Comparison of ENCODE assay signal across 28 mouse cellular contexts in the genomic region with DNA sequence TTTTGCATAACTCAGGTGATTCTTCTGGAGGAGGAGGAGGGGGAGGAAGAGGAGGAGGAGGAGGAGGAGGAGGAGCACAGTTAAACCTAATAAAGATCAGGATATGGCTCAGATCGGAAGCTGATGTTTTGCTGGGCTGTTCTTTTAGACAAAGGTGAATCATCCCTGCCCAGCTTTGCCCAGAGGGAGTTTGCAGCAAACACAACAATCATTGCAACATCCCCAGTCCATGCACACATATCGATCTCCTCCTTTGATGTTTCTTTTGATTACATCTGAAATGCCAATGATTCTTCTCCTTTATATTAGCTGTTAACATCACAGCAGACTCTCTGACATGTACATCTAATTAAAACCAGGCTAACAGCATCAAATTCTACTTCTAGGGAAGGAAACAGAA.
DNase-seq lines count a peak whose midpoint lies in the region; ATAC-seq and TF ChIP-seq lines count a peak whose summit lies in the region.
"Had no signal": no experiment of that assay in that cellular context is flagged by ENCODE, and none has a peak within 500 bp of the region (broad histone marks: within the 10 kb centered on the region; RNA-seq: fewer than 3 reads in every experiment).

No protein-coding gene starts in this region.

- 0 out of 2 replicates have a peak, but pooled peaks cover 2% of the 10 kb centered on the region for H3K9me3 ChIP-seq in liver, postnatal 0 days (ENCODE audit: low read length)
- no peaks in the 10 kb centered on the region for H3K9me3 ChIP-seq in liver, embryonic 12.5 days (replicated peaks)
- H3K9me3 ChIP-seq: embryonic facial prominence, embryonic 12.5 days; embryonic facial prominence, embryonic 15.5 days; heart, embryonic 10.5 days; heart, embryonic 13.5 days had no signal

- no peak overlapping the region for H3K27ac ChIP-seq in liver, postnatal 0 days (ENCODE audit: low read depth)
- H3K27ac ChIP-seq in liver, embryonic 12.5 days: no peak overlapping the region
- H3K27ac ChIP-seq: embryonic facial prominence, embryonic 12.5 days; embryonic facial prominence, embryonic 15.5 days; gastrocnemius, adult 2 months; heart, adult 2 months; heart, embryonic 13.5 days; hindbrain, embryonic 14.5 days; hindbrain, postnatal 0 days had no signal

- no peaks in the 10 kb centered on the region for H3K79me2 ChIP-seq in C2C12 (ENCODE audit: control insufficient read depth, insufficient read depth)

- DNase-seq in liver, postnatal 0 days: no peak
- DNase-seq in NIH3T3 (ENCODE audit: low read depth): peak; percentile 51
- no peak for DNase-seq in urinary bladder, postnatal 36 days (ENCODE audit: low spot score in 2 of 2)
- DNase-seq in yolk sac, embryonic 10.5 days (ENCODE audit: low spot score): no peak
- DNase-seq: adrenal gland, adult 2 months; adrenal gland, postnatal 14 days; cerebellum, adult 11 months; cerebellum, adult 2 months; cerebellum, adult 9-11 months; cerebellum, postnatal 25 days; forebrain, postnatal 0 days; gastrocnemius, adult 2 months; gastrocnemius, postnatal 14 days; heart, adult 2 months; heart, postnatal 14 days; heart, postnatal 4 days had no signal

- TF ChIP-seq EP300 in liver, postnatal 0 days (IDR thresholded peaks at IDR 0.05; ENCODE audit: low read depth): no peak

- no peak overlapping the region for H3ac ChIP-seq in C2C12 (ENCODE audit: control insufficient read depth, insufficient read length, low read depth)

- TF ChIP-seq CTCF in liver, postnatal 0 days (IDR thresholded peaks at IDR 0.05; ENCODE audit: low read depth): no peak
- TF ChIP-seq CTCF in C2C12 (IDR thresholded peaks at IDR 0.05; ENCODE audit: control insufficient read depth, insufficient read depth, insufficient read length): no peak

- whole genome bisulfite sequencing in liver, postnatal 0 days (ENCODE audit: insufficient replicate concordance): 56% methylated on average over 2 of the region's 2 CpGs
- WGBS in liver, embryonic 12.5 days (ENCODE audit: insufficient replicate concordance): 63% methylated on average over 2 of the region's 2 CpGs

- H3K9ac ChIP-seq in liver, postnatal 0 days (replicated peaks): no peak overlapping the region
- no peak overlapping the region for H3K9ac ChIP-seq in liver, embryonic 12.5 days
- H3K9ac ChIP-seq: embryonic facial prominence, embryonic 12.5 days; embryonic facial prominence, embryonic 15.5 days; forebrain, postnatal 0 days; heart, embryonic 13.5 days; hindbrain, embryonic 14.5 days had no signal

- H3K4me3 ChIP-seq in liver, postnatal 0 days (ENCODE audit: low read depth, low read length): no peak overlapping the region
- no peak overlapping the region for H3K4me3 ChIP-seq in liver, embryonic 12.5 days
- H3K4me3 ChIP-seq in C2C12 (ENCODE audit: insufficient read depth, poor library complexity, severe bottlenecking): no peak overlapping the region
- H3K4me3 ChIP-seq: embryonic facial prominence, embryonic 12.5 days; embryonic facial prominence, embryonic 15.5 days; gastrocnemius, adult 2 months; heart, adult 2 months; heart, embryonic 10.5 days; heart, embryonic 13.5 days had no signal

- H3K79me3 ChIP-seq in C2C12 (ENCODE audit: low read depth): no peaks in the 10 kb centered on the region

- H3K4me1 ChIP-seq in liver, postnatal 0 days (ENCODE audit: insufficient read depth): peaks cover 10% of the 10 kb centered on the region
- peaks cover 29% of the 10 kb centered on the region for H3K4me1 ChIP-seq in liver, embryonic 12.5 days

- no peaks in the 10 kb centered on the region for H3K36me3 ChIP-seq in liver, postnatal 0 days (replicated peaks; ENCODE audit: insufficient read depth, low read length)
- H3K36me3 ChIP-seq in liver, embryonic 12.5 days: no peaks in the 10 kb centered on the region
- H3K36me3 ChIP-seq in C2C12 (ENCODE audit: control insufficient read depth, insufficient read depth): no peaks in the 10 kb centered on the region
- H3K36me3 ChIP-seq: embryonic facial prominence, embryonic 12.5 days; embryonic facial prominence, embryonic 15.5 days; G1E; heart, embryonic 10.5 days; heart, embryonic 13.5 days had no signal

- no peaks in the 10 kb centered on the region for H3K27me3 ChIP-seq in liver, postnatal 0 days (ENCODE audit: insufficient read depth, low read length)
- peaks cover 22% of the 10 kb centered on the region for H3K27me3 ChIP-seq in liver, embryonic 12.5 days (replicated peaks)
- no peaks in the 10 kb centered on the region for H3K27me3 ChIP-seq in C2C12 (ENCODE audit: control insufficient read depth, insufficient read depth, insufficient read length)
- H3K27me3 ChIP-seq: CH12.LX; embryonic facial prominence, embryonic 12.5 days; embryonic facial prominence, embryonic 15.5 days; heart, embryonic 13.5 days had no signal

- peak; percentile 74 for ATAC-seq in liver, postnatal 0 days
- ATAC-seq in liver, embryonic 12.5 days: no peak
- ATAC-seq: forebrain, embryonic 14.5 days; forebrain, postnatal 0 days; hindbrain, postnatal 0 days; inflammation-experienced regulatory T-cells, adult 6 months had no signal

- H3K4me2 ChIP-seq in liver, postnatal 0 days (ENCODE audit: low read depth, low read length): no peak overlapping the region
- no peak overlapping the region for H3K4me2 ChIP-seq in liver, embryonic 12.5 days
- H3K4me2 ChIP-seq: embryonic facial prominence, embryonic 12.5 days; embryonic facial prominence, embryonic 15.5 days; heart, embryonic 13.5 days; hindbrain, embryonic 14.5 days had no signal

TF ChIP-seq in C2C12, 6 proteins besides CTCF, POLR2A, EP300 and RAD21:
- TF ChIP-seq CEBPB (IDR thresholded peaks at IDR 0.05; ENCODE audit: low read depth) (peak; percentile 77), MAX (IDR thresholded peaks at IDR 0.05) (no peak), MYOG (IDR thresholded peaks at IDR 0.05; ENCODE audit: control insufficient read depth, extremely low read depth, insufficient read length) (no peak), MYOD1 (IDR thresholded peaks at IDR 0.05; ENCODE audit: control insufficient read depth, insufficient read length, low read depth) (no peak)
